Mouse (Mus musculus) cortical plate, adult 2 months (tissue): Measurements from ENCODE around the gene Gdf7.

Experiments
- CTCF ChIP-seq: fragments of 200-500 bp; IDR thresholded peaks from 2 replicates; pipeline ENCODE4 v1.5.1; 2011; ENCODE audit warnings: mild to moderate bottlenecking, control low read depth, low read length; ENCODE audit not compliant: insufficient read depth; ENCODE audit errors: extremely low read depth
- POLR2A ChIP-seq: fragments of 200-500 bp; IDR thresholded peaks from 2 replicates; pipeline ENCODE4 v1.6.1; 2011; ENCODE audit warnings: mild to moderate bottlenecking, low read length, control low read depth; ENCODE audit not compliant: insufficient read depth; ENCODE audit errors: extremely low read depth

GRCm38 (mm10) chr12:8334261-8334660, 32.5 kb upstream of the Gdf7 start:
- no peak for TF ChIP-seq POLR2A
- TF ChIP-seq CTCF = no peak
